Mouse (Mus musculus) adrenal gland (tissue): Measurements from ENCODE around the gene Pitx3.
"Not testable (repeated sequence)": the region's sequence is repeated elsewhere in the genome, so short reads cannot be mapped to it uniquely, and the experiment has no call there.

Experiments used
- intact Hi-C: fragments of 180-260 bp; cut with DNase I; formaldehyde crosslinking; loops from one replicate; pipeline ENCODE4 v1.15.1; 2025
- long read RNA-seq, 2 experiments: library from polyadenylated mRNA; unstranded; transcript quantifications; one replicate each; pipeline ENCODE4 v2.0.0; 2020; ENCODE audit warnings: borderline replicate concordance in 1 of 2; ENCODE audit not compliant: insufficient replicate concordance in 1 of 2

Gene Pitx3
- long read RNA-seq, experiment 1: 0 reads
- long read RNA-seq, experiment 2: 0 reads

DNA sequence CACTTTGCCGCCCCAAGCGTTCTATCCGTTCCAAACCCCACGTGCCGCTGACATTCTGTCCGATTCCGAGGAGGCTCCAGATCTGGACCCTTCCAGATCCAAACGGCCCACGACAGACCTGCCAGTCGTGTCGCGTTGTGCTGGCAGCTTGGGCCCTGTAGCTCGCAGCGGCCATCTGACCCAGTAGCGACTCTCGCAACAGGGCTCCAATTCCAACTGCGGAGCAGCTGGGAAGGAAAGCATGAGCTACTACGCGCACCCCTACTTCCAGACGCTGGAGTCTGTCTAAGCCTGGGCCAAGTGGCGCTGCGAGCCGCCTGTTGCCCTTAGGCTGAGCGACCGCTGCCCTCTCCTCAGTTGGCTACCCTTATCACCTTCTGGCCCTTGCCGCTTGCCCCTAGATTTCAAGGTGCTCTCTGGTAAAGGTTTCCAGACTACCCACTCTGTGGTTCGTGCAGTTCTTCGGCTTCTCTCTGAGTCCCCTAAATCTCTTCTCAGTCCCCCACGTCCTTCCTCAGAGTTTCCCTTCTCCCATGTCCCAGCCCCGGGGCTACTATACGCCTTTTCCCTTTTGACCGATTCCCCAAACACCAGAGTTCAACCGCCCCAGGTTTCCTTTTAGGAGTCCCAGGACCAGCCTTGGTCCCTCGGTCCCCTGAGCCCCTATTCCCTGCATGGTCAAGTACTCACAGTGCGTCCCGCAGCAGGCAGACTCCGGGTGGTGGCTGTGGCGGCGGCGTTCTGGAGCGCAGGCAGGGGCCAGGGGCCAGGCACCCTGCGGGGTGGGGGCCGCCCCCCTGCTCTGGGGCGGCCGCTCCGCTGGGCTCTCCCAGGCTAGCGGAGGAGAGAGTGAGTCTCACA lies at the start of gene Pitx3:
Gene Pitx3, minus strand, starts transcription at position 816 of the 861 bp plus-strand sequence.
- intact Hi-C loops: no loop called here

DNA sequence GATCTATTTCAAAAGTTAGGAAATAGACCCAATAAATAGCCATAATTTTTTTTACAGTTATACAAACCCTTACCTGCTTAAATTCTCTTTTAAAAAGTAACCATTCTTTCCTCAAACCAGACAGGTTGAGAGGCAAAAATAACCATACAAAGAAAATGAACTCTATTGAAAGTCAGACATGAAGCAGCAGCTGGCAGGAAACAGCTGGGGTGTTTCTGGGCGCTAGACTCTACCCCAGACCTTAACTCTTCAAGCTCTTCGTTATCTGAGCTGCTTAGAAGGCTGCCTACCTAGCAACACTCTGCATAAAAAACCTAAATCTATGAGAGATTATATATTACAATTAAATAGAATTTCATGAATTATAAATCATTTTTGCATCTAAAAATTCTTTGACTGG lies 39.1 kb upstream of the Pitx3 start:
- intact Hi-C loops: no loop called here

DNA sequence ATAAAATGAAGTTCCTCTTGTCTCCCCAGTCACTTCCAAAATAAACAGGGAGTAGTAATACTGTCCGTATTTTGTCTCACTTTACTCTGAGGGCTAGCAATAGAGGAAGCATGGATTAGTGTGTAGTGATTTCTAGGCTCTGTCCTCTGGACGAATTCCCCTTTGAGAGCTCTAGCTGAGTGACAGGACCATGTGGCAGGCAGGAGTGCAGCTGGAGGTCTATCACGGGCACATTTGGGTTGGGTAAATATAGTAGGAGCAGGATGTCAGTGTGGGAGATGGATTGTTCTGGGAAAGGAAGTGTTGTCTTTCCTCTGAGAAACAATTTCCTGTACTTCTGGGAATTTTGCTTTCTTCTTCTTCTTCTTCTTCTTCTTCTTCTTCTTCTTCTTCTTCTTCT lies 38.5 kb upstream of the Pitx3 start:
- intact Hi-C loops: no loop called here

DNA sequence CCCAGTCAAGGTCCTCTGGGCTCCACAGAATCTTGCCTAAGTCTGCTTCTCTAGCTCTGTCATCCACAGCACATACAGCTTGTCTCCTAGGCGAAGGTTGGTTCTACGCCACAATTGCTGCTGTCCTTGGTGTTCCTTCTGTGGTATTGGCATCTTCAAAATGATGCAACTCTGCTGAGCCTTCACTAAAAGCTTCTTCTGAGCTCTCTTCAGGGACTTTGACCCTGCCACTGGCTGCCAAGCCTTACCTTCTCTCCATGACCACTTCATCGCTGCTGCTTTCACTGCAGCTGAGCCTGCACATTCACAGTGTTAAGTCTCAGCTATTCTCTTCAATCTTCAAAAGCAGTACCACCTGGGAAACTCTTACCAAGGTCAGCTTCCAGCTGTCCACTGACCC lies 34.1 kb upstream of the Pitx3 start:
- intact Hi-C loops: no loop called here

DNA sequence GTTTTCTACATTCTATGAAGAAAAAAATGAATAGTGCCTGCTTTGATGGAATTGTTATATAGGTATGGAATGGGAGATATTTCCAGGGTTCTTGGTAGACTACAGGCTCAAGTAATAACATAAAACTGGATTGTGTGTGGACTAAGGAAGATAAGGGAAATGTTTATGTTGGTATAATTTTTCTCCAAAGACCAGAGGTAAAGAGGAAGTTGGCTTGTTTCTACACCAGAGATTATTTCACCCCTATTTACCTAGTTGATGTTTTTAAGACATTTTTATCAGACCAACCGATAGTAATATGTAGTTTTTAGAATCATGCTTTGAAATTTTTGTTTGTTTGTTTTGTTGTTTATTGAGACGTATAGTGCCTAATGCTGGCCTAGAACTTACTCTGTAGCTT lies 32.1 kb upstream of the Pitx3 start:
- intact Hi-C loops: no loop called here

DNA sequence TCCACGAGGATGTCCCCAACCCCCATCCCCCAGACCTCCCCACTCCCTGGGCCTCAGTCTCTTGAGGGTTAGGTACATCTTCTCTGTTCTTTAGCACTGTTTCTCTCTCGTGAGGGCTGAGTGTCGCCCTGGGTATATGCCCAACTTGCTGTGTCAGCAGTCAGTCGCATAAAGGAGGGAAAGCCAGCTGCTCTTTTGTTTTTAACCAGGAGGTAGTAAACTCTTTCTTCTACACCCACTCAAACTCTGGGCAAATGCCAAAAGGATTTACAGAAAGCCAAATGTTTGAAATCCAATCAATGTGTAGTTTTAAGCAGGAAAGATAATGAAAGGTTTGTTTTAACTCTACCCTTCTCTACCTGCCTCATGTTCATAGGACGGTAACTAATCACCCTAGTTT lies 28.9 kb upstream of the Pitx3 start:
- intact Hi-C loops: no loop called here

DNA sequence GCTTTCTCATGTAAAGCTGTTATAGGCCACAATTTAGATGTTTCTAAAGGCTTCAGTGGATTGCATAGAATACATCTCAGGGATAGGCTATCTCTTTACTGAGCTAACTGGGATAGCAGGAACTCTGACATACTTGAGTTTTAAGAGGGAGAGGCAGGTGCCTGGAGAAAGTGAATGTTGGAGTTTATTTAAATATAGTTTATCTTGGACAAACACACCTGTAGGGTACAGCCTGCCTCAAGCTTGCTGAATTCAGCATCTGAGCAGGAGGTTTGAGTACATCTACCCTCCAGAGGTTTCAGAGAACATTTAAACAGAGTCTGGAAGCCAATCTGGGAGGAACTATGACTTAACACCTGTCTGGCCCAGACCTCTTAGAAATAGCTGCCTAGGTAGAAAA lies 27.0 kb upstream of the Pitx3 start:
- intact Hi-C loops: no loop called here

DNA sequence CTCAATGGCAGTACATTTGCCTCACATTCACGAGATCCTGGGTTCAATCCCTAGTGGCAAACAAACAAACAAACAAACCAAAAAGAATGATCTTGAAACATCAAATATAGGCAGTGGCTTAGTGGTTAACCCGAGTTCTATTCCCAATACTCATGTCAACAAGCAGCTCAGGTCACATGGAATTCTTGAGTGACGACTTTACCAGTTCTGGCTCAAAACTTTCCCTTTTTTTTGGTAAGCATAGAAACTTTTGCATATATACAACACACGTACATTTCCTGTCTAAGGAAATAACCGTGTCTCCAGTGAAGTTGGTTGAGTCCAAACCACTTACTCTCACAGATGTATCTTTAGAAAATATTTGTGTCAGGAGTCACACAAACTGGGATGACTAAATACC lies 24.4 kb upstream of the Pitx3 start:
- intact Hi-C loops: no loop called here

DNA sequence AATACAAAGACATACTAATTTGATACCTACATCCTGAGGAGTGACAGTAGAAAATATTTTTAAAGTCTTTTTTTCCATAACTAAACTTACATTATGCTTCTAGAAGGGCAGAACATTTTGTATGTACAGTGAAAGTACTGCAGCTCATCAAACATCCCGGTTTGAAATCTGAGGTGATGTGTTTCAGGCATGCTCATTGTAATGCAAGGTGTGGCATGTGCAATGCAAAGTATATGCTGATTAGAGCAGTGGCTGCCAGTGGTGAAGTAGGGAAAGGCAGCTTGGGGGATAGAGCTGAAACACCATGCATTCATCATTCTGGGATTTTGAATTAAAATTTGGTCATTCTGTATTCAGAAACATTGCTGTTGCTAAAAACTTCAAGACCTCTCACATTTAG lies 21.8 kb upstream of the Pitx3 start:
- intact Hi-C loops: no loop called here

DNA sequence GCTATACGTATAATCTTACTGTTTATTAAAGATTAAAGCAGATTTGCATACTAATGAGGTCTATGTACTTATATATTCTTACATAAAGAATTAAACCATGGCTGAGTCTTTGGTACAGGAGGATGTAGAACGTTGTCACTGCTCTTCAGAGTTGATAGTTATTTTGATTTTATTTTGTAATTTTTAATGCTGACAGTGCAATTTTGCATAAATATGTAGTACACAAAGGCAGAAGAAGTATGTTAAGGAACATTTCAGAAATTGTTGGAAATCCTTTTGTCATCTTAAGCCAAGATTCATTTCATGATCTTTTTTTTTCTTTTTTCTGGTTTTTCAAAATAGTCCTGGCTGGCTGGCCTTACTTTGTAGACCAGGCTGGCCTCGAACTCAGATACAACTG lies 21.3 kb upstream of the Pitx3 start:
- intact Hi-C loops: no loop called here

DNA sequence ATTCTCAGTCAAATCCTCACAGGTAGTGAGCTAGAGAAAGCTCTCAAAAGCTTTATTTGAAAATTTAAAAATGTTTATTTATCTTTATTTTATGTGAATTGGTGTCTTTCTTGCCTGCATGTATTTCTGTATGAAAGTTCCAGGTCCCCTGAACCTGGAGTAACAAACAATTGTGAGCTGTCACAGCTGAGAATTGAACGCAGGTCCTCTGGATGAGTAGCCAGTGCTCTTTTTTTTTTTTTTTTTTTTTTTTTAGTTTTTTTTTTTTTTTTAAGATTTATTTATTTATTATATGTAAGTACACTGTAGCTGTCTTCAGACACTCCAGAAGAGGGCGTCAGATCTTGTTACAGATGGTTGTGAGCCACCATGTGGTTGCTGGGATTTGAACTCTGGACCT lies 19.0 kb upstream of the Pitx3 start:
- intact Hi-C loops: not testable (repeated sequence)

DNA sequence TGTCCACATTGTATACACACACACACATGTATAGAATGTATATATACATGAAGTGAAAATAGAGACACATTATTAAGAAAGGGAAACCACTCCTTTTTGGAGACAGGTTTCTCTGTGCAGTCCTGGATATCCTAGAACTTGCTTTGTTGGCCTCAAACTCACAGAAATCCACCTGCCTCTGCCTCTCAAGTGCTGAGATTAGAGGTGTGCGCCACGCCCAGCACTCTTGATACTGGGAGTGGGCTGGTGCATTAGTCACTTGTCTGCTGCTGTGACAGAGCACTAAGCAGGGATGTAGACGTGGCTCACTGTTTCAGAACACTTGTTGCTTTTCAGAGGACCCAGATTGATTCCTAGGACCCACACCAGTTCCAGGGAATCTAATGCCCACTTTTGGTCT lies 17.8 kb upstream of the Pitx3 start:
- intact Hi-C loops: no loop called here

DNA sequence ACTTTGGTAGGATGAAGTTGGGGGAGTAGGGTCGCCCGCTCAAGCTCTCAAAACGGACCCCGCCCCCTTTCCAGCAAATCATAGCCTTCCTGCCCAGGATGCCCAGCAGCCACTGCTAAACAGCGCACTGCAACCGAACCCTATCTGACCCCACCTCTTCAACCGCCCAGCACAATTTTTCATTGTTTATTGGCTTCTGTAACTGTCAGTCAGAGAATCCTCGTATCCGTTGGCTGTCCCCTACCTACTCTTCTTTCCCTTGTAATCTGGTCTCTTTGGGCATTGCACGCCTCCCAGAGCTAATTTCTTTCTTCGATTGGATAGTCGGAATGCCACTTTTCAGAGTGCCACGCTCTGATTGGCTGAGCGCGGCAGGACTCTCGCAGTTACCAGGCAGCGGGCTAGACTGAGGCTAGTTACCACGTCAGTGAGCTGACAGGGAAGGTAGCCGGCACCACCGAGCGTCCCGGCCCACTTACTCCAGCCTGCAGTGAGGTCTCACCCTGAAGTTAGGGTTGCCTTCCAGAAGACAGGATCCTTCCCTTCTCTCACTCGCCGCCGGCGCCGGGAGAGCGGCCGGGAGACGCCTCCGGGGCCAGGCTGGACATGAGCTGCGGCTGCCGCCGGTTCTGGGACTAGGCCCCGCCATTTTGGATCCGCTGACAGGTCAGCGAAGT lies 4.1 kb upstream of the Pitx3 start, which contains the start of gene Gbf1:
Gene Gbf1, plus strand, starts transcription at position 383 of the 677 bp plus-strand sequence.
- intact Hi-C loops: no loop called here

DNA sequence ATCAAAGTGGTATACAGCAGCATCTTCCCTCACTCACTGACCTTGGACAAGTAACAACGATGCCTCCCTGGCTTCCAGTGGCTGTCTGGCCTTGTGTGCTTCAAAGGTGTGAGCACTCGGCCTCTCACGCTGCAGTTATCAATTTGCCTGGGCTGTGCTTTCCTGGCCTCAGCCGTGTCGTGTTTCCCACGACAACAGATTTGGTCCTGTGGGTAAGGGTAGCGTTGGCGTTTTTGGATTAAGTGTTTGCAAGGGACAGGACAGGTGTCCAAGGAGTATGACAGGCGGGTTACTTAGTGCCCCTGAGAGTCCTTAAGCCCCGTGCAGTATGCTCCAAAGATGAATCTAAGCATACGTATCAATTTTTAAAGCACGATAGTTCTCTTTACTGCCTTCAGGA lies 965 bp upstream of the Pitx3 start:
- intact Hi-C loops: no loop called here

DNA sequence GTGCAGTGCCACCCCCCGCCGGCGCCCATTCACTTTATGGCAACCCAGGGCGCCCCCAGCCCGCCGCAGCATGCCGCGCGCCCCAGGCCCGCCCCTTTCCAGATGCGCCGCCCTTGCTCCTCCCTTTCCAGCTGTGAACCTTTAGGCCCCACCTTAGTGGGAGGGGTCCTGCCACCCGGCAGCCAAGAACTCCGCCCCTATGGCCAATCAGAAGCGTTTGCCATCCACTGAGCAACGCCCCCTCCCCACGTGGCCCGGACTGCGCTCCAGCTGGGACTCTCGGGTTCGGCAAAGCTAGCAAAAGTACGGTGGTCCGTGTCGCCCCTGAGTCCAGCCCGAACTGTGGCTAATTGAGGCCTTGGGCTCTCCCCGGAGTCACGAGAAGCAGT lies 240 bp upstream of the Pitx3 start:
- intact Hi-C loops: no loop called here

DNA sequence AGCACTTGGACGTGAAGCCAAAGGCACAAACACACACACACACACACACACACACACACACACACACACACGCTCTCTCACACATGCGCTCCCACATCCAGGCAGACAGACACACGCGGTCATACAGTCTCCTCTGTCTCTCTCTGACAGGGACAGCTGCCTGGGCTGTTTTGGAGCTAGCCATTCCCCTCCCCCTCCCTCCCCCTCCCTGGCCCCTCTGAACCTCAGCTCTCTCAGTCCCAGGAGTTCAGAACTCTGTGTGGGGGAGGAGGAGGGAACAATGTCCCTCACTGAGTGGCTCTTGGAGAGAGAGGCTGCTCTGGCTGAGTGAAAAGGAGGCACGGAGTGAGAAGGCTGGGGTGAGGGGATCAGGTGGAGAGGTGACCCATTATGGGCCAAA lies 7.0 kb downstream of the Pitx3 start:
- intact Hi-C loops: no loop called here

DNA sequence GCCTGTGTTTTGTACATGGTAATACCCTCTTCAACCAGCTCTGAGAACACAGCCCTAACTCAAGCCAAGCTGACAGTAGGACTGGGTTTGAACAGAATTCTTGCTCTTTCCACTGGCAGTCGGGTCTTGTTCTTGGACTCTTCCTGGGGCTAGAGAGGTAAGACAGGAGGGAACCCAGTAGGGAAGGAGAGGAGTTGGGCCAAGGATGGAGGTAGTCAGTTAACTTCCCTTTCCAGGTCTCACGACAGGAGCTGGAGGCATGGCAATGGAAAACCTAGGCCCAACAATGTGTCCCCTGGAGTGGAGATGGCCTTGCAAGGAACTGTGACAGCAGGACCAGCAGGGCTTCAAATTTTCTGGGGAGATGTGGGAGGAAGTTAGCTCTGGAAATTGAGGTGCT lies 7.8 kb downstream of the Pitx3 start:
- intact Hi-C loops: no loop called here

DNA sequence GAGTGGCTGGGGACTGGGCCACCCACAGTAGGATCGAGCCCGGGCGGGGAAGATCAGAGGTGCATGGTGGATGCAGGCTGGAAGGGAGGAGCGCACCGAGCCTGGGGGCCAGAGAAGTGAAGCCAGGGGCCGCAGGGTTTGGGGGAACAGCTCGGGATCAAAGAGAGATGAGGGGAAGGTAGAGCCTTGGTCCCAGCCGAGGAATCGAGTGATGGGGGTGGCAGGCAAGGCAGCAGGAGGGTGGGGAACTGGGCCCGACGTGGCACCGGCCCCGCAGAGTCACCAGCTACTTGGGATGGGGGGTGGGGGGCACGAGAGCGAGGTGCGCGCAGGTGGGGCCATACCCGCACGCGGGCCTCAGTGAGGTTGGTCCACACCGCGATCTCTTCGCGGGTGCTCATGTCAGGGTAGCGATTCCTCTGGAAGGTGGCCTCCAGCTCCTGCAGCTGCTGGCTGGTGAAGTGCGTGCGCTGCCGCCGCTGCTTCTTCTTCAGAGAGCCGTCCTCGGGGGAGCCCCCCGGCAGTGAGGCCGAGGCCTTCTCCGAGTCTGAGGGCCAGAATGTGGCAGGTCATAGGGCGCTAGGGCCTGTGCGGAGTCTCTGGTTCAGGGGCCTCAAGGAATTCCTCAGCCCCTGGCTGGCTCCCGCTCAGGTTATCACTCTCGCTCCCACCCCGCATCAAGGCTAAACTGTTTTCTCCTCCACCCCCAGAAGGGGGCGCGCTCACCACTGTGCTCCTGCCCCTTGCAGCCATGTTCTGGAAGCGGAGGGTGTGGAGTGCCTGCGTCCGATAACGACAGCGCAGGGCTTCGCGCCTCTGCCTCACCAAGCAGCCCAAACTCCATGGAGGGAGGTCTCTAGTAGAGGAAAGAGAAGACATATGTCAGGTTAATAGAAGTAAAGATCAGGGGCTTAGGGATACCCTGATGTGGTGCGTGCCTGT lies 11.2 kb downstream of the Pitx3 start:
- intact Hi-C loops: loop anchor here (5.0 kb wide), 1 partner anchor 170 kb away; no protein-coding TSS in a partner anchor

DNA sequence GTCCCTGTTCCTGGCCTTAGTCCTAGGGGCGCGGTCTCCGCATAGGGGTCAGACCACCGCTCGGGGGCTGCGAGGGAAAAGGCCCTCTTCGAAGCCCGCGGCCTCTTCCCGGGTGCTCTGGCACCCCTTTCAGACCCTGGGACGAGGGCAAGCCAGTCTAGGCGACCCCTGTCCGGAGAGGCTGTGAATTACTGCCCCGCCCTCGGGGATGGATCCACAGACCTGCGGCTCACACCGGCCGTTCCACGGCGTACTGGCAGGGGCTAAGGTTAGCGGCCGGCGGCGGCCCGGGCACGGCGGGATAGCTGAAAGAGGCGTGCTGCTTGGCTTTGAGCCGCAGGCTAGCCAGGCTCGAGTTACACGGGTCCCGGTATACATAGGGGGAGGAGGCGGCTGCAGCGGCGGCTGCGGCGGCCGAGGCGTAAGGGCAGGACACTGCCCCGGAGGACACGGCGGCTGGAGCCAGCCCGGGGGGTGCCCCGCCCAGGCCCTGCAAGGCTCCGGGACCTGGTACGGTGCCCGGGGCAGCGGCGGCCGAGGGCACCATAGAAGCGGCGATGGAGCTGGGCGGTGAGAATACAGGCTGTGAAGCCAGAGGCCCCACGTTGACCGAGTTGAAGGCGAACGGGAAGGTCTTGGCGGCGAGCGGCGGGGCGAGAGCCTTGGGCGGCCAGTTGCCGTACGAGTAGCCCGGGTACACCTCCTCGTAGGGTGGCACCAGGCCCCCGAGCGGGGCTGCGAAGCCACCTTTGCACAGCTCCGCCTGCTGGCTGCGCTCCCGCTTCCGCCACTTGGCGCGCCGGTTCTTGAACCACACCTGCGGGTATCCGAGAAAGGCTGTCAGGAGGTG lies 12.1 kb downstream of the Pitx3 start:
- intact Hi-C loops: loop anchor here (1.0 to 5.0 kb wide), 2 partner anchors 118 to 171 kb away; no protein-coding TSS in a partner anchor

DNA sequence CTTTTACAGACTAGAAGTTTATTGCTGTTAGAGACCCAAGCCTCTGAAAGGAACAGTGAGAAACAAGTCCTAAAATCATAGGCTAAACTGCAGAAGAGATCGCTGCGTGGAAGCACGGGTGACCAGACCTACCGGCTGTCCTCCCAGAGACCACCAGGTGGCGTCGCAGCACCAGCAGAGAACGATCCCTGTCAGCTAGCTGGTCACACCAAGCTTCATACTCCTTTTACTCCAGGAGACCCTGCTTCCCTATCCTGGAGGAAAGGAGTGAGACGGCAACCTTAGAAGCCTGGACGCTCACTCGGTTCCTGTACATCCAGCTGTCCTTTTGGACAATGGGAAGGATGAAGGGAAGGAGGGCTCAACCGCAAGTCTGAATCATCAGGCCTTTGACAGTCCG lies 12.8 kb downstream of the Pitx3 start:
- intact Hi-C loops: loop anchor here (1.0 to 5.0 kb wide), 2 partner anchors 119 to 172 kb away; no protein-coding TSS in a partner anchor
